Mouse (Mus musculus): ENCODE results near the gene Rps25.

The Rps25 gene

DNA sequence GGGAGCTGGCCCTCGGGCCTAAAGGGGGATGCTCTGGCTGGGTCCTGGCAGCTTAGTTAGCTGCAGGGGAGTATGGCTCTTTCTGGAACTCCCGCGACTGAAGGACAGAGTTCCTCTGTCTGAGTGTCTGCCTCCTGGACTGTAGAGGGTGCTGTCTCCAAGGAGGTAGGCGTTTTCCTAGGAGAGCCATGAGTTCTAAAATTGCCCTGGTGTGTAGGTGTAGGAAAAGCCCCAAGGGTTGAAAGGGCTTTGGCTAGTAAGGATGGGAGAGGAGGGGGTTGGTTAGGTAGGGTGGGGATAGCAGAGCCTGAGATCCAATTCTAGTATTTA is 47.9 kb downstream of the Rps25 start, which contains the start of gene Upk2:
Gene Upk2, minus strand, starts transcription at position 86 of the 330 bp plus-strand sequence.
- no peak for DNase-seq (ENCODE audit: low spot score in 2 of 2)

DNA sequence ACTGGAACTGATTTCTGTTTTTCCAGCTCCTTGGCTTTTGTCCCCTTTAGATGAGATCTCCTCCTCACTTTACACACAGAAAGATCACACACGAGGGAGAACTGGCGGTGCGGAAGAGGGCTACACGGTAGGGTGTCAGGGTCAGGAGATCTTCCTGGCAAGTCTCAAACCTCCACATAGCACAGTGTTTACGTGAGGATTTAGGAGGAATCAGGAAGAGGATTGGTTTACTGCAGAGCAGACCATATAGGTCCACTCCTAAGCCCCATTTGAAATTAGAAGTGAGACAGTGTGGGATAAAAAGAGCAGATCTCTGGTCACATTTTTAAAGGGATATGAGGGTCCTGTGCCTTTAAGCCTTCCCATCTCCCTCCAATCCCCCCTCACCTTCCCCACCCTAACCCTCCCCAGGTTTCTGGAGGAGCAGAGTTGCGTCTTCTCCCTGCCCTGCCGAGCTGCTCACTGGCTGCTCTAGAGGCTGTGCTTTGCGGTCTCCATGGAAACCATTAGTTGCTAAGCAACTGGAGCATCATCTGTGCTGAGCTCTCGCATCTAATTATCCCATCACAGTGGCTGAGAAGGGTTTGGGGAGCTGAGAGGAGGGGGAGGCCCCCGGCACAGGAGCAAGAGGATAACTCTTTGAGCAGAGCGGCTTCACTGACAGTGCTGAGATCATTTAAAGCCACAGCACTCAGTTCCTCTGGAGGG is 50.2 kb downstream of the Rps25 start:
- DNase-seq (ENCODE audit: low spot score in 2 of 2) = no peak
